Mouse (Mus musculus): ENCODE measurements around the gene Gm10521.

DNA sequence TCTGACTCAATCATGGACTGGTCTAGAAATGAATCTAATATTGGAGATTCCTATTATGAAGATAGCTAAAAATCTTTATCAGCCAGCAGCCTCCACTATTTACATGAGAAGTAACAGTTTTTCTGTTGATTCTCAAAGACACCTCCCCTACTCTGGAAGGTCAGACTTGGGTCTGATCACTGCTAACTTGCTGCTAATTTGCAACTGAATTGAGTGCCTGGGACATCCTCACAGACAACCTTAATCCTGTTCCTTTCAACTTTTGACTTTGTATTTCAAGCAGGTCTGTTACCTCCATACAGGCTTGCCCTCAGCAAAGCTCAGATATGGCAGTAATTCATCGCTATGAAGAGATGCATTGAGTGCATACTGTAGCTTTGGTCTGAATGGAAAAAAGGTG is 8.5 kb downstream of the Gm10521 start:
- TF ChIP-seq POLR2A (IDR thresholded peaks at IDR 0.05; ENCODE audit: borderline replicate concordance, low read depth, low read length), result no peak
- no peak for TF ChIP-seq CTCF (IDR thresholded peaks at IDR 0.05; ENCODE audit: low read depth, low read length)

Data from bone marrow macrophage, adult 2 months (primary cell).